Mouse (Mus musculus) intestine, embryonic 16.5 days (tissue): Measurements from ENCODE around the gene Aanat. TPM values are rescaled to one million over a fixed set of nuclear protein-coding genes. Genes with fewer than 3 reads are reported as not detected.

Experiments
- ATAC-seq: fragments of 200-750 bp; cut with Nextera tagmentation; 2 replicates; pipeline ENCODE4 v1.8.0; 2017; ENCODE audit warnings: moderate TSS enrichment, moderate library complexity
- H3K27ac ChIP-seq: fragments of 300-500 bp; sonication (generic); 2 replicates; pipeline ENCODE4 v1.5.1; 2014; ENCODE audit warnings: mild to moderate bottlenecking, low read length
- H3K27me3 ChIP-seq: fragments of 300-500 bp; sonication (generic); replicated peaks from 2 replicates; pipeline ENCODE4 v1.6.1; 2014; ENCODE audit warnings: low read length, control low read depth, mixed read lengths; ENCODE audit not compliant: control insufficient read depth, insufficient read depth
- H3K36me3 ChIP-seq: fragments of 300-500 bp; sonication (generic); 2 replicates; pipeline ENCODE4 v1.6.1; 2014; ENCODE audit warnings: low read length, control low read depth; ENCODE audit not compliant: control insufficient read depth, insufficient read depth
- H3K4me1 ChIP-seq: fragments of 300-500 bp; sonication (generic); 2 replicates; pipeline ENCODE4 v1.6.1; 2014; ENCODE audit warnings: low read length, control low read depth, mixed read lengths; ENCODE audit not compliant: control insufficient read depth, insufficient read depth
- H3K4me2 ChIP-seq: fragments of 300-500 bp; sonication (generic); 2 replicates; pipeline ENCODE4 v1.6.1; 2014; ENCODE audit warnings: low read depth, low read length, control low read depth
- H3K4me3 ChIP-seq: fragments of 300-500 bp; sonication (generic); 2 replicates; pipeline ENCODE4 v1.5.1; 2014; ENCODE audit warnings: mild to moderate bottlenecking, low read length
- H3K9ac ChIP-seq: fragments of 300-500 bp; sonication (generic); 2 replicates; pipeline ENCODE4 v1.6.1; 2014; ENCODE audit warnings: low read depth, low read length
- H3K9me3 ChIP-seq: fragments of 300-500 bp; sonication (generic); 2 replicates; pipeline ENCODE4 v1.6.1; 2016; ENCODE audit warnings: low read length, control low read depth; ENCODE audit not compliant: control insufficient read depth
- WGBS: fragments of 180-500 bp; shearing (Covaris S2); extraction: QIAGEN DNeasy Blood & Tissue Kit; methylation state at CpG from one replicate; pipeline ENCODE4 v1.1.7; 2014; 5-methylcytosine and 5-hydroxymethylcytosine counted together
- polyA plus RNA-seq: library from polyadenylated mRNA; unstranded; fragments of >200 nt; fragmentation: Nextera tagmentation; extraction: Ambion mirVana; gene quantifications from 2 replicates; pipeline ENCODE4 v1.2.1, GENCODE M21; 2015

The Aanat gene
- polyA plus RNA-seq, 1 experiment from 2014 or later, result not detected

DNA sequence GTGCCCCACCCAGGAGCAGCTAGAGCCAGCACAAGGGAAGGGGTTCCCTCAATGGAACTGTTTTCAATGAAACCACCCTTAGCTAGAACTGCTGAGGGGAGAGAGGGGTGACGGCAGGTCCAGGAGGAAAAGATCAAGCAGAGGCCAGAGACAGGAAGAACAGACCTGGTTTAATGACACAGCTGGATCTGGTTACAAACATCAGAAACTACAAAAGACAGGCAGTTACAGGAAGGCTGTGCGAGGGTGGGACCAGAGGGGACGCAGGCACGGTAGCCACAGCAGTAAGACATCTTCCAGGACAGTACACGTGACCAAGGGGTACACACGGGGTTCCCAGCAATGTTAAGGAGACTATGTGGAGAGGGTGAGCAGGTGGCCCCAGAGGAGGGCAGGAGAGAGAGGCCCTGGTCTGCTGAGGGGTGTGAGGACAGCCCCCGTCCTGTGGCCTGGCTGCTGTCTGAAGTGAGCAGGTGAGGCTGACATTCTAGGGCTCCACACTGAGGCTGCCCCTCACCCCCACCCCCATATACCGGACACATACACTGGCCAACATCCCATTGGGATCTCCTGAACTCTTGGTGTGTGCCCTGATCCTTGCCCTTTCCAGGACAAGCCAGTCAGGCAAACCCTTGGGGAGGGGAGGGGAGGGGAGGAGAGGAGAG, 59.3 kb downstream of the Aanat start:
- Histone ChIP-seq H3K36me3 (no peaks in the 10 kb centered on the region), H3K4me3 (no peak overlapping the region), H3K4me2 (no peak overlapping the region), H3K27ac (no peak overlapping the region), H3K27me3 (no peaks in the 10 kb centered on the region), H3K9me3 (no peaks in the 10 kb centered on the region), H3K9ac (no peak overlapping the region), H3K4me1 (peaks cover 31% of the 10 kb centered on the region)
- 53% methylated on average over 8 of the region's 8 CpGs for WGBS
- no peak for ATAC-seq

DNA sequence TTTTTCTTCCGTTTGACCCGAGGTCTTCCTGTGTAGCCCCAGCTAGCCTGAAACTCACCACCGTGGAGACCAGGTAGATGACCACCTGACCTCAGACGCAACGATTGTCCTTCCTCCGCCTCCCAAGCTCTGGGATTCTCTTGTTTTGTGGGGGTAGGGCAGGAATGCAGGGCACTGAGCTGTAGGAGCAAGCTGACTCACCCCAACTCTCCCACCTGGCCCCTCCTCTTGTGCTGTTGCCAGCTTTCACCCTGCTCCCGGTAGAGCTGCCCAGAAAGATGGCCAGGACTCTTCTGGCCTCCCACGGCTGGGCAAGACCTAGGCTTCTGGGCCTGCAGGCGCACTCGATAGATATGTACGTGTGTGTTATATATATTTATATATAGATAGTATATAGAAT, 59.9 kb downstream of the Aanat start:
- H3K4me1 ChIP-seq, result peaks cover 31% of the 10 kb centered on the region
- H3K27me3 ChIP-seq, result no peaks in the 10 kb centered on the region
- H3K27ac ChIP-seq, result no peak overlapping the region
- H3K9ac ChIP-seq, result no peak overlapping the region
- H3K4me3 ChIP-seq, result no peak overlapping the region
- no peak for ATAC-seq
- no peaks in the 10 kb centered on the region for H3K9me3 ChIP-seq
- no peaks in the 10 kb centered on the region for H3K36me3 ChIP-seq
- WGBS, result 66% methylated on average over 11 of the region's 11 CpGs
- no peak overlapping the region for H3K4me2 ChIP-seq

DNA sequence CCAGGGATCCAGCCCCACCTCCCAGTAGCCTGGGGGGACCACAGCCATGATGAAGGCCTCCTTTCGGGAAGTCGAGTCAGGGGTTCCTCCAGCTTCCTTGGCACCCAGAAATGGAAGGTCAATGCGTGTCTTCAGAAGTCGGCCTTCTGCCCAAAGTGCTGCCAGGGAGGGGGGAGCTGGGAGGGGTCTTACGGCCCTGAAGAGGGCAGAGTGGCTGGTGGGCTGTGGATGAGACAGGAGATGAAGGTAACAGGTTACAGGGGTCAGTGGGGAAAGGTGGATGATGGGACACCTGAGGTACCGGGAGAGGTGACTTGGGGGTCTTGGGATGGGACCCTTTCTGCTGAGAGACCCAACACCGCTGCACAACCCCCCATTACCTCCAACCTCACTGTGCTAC, 60.5 kb downstream of the Aanat start:
- no peak overlapping the region; the same call in 1 of the 2 replicates for H3K9ac ChIP-seq
- H3K9me3 ChIP-seq, result no peaks in the 10 kb centered on the region
- no peak overlapping the region for H3K4me2 ChIP-seq
- WGBS, result 85% methylated on average over 7 of the region's 7 CpGs
- H3K4me1 ChIP-seq, result peaks cover 31% of the 10 kb centered on the region
- peak overlapping the region; percentile 86 for H3K27ac ChIP-seq
- no peak overlapping the region for H3K4me3 ChIP-seq
- no peak for ATAC-seq
- H3K36me3 ChIP-seq, result no peaks in the 10 kb centered on the region
- 0 out of 2 replicates have a peak, but pooled peaks cover 1% of the 10 kb centered on the region for H3K27me3 ChIP-seq

Other genes with a start within 250 kb of the Aanat start
- gene Rnf157, start 173.4 kb upstream of the Aanat start, polyA plus RNA-seq, result 4.4 and 5.2 TPM in 2 replicates
- 47.2 and 55.0 TPM in 2 replicates for gene Ubald2, start 152.3 kb upstream of the Aanat start, polyA plus RNA-seq
- 0.39 TPM in 2 replicates for gene Qrich2, start 120.2 kb upstream of the Aanat start, polyA plus RNA-seq
- 260 and 274 TPM in 2 replicates for gene Prpsap1, start 92.2 kb upstream of the Aanat start, polyA plus RNA-seq
- 3.9 and 5.2 TPM in 2 replicates for gene Sphk1, start 55.5 kb upstream of the Aanat start, polyA plus RNA-seq
- 3.1 and 3.7 TPM in 2 replicates for gene Ube2o, start 5.0 kb upstream of the Aanat start, polyA plus RNA-seq
- 10.8 and 11.9 TPM in 2 replicates for gene Rhbdf2, start 40.6 kb downstream of the Aanat start, polyA plus RNA-seq
- 1.4 and 1.9 TPM in 2 replicates for gene Prcd, start 67.1 kb downstream of the Aanat start, polyA plus RNA-seq
- 12.3 and 14.4 TPM in 2 replicates for gene Cygb, start 67.9 kb downstream of the Aanat start, polyA plus RNA-seq
- 0.07 TPM in 1 of 2 replicates, not detected in the other for gene St6galnac1, start 189.1 kb downstream of the Aanat start, polyA plus RNA-seq
- 20.6 and 20.8 TPM in 2 replicates for gene Mxra7, start 241.6 kb downstream of the Aanat start, polyA plus RNA-seq